Mouse (Mus musculus): ENCODE data around the gene Sigirr.

DNA sequence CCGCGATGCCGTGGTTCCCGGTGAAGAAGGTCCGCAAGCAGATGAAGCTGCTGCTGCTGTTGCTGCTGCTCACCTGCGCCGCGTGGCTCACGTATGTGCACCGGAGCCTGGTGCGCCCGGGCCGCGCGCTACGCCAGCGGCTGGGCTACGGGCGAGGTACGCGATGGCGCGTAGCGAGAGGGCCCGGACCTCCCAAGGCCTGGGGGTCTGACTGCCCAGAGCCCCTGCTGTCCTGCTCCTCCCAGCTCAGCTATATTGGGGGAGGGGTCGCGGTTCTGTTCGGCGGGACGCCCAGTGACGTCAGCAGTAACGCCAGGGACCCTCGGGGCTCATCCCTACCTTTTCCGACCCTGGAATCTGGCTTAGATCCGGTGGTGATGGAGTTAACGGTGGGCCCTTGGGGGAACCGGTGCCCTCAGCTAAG lies 39.1 kb downstream of the Sigirr start:
- TF ChIP-seq CTCF (IDR thresholded peaks at IDR 0.05; ENCODE audit: low read depth) (no peak), EP300 (IDR thresholded peaks at IDR 0.05; ENCODE audit: low read depth) (no peak)
